Mouse (Mus musculus): ENCODE data around the gene Gm10521. TPM values are rescaled to one million over a fixed set of nuclear protein-coding genes. Genes with fewer than 3 reads are reported as not detected.
A peak's percentile ranks its signal among the peaks of the same experiment; 100 is the strongest.

The Gm10521 gene
- total RNA-seq, 1 experiment, result not detected

- no peak for DNase-seq (ENCODE audit: low read depth, low spot score)
- in situ Hi-C loops (cut with MboI; ENCODE audit: low sequenced_read_pairs in 2 of 2, unreplicated experiment in 2 of 2), result no loop called here
- Histone ChIP-seq H3K9ac (ENCODE audit: insufficient read depth, low read depth, low read length, poor library complexity, severe bottlenecking) (no peak overlapping the region), H3K4me3 (ENCODE audit: insufficient read depth in 1 of 2, low read depth in 1 of 2, low read length in 2 of 2, poor library complexity in 1 of 2, severe bottlenecking in 1 of 2) (no peak overlapping the region), H3K27ac (ENCODE audit: insufficient read depth, low read depth, low read length, poor library complexity, severe bottlenecking) (no peak overlapping the region), H3K4me1 (ENCODE audit: control insufficient read depth in 2 of 2, insufficient read depth in 2 of 2, low read length in 2 of 2, poor library complexity in 1 of 2) (no peaks in the 10 kb centered on the region), H3K9me3 (ENCODE audit: control insufficient read depth, insufficient read depth, low read depth, low read length) (no peaks in the 10 kb centered on the region), H3K36me3 (ENCODE audit: control insufficient read depth, insufficient read depth, low read length, poor library complexity, severe bottlenecking) (no peaks in the 10 kb centered on the region)
- TF ChIP-seq ZNF384 (IDR thresholded peaks at IDR 0.05; ENCODE audit: low read depth, low read length) (no peak), CHD2 (IDR thresholded peaks at IDR 0.05; ENCODE audit: low read depth, low read length) (no peak), HCFC1 (IDR thresholded peaks at IDR 0.05; ENCODE audit: borderline replicate concordance, insufficient read depth, low read length) (no peak), MAFK (IDR thresholded peaks at IDR 0.05; ENCODE audit: insufficient read depth, low read depth, low read length) (no peak), ZC3H11A (IDR thresholded peaks at IDR 0.05; ENCODE audit: borderline replicate concordance, low read depth, low read length) (no peak)
These were observed 43.8 kb downstream of the Gm10521 start for GRCm38 (mm10) chr1:171938952-171939948.

DNA sequence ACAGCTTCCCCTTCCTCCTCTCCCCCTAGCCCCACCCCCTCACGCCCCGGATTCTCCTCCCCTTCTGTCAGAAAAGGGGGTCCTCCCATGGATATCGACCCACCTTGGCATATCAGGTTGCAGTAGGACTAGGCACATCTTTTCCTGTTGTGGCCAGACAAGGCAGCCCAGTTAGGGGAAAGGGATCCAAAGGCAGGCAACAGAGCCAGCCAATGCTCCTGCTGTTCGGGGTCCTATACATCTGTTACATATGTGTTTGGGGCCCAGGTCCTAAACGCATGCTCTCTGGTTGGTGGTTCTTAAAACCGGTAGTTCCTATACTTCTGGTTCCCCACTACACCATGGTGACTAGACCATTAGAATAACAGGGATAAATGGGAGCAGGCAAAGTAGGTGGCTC lies 45.2 kb downstream of the Gm10521 start:
- TF ChIP-seq ZC3H11A (IDR thresholded peaks at IDR 0.05; ENCODE audit: borderline replicate concordance, low read depth, low read length), result no peak
- TF ChIP-seq MAFK (IDR thresholded peaks at IDR 0.05; ENCODE audit: insufficient read depth, low read depth, low read length), result no peak
- no peak for TF ChIP-seq HCFC1 (IDR thresholded peaks at IDR 0.05; ENCODE audit: borderline replicate concordance, insufficient read depth, low read length)
- no peak for TF ChIP-seq CHD2 (IDR thresholded peaks at IDR 0.05; ENCODE audit: low read depth, low read length)
- TF ChIP-seq ZNF384 (IDR thresholded peaks at IDR 0.05; ENCODE audit: low read depth, low read length), result no peak
- no peak for DNase-seq (ENCODE audit: low read depth, low spot score)
- H3K4me3 ChIP-seq (ENCODE audit: insufficient read depth in 1 of 2, low read depth in 1 of 2, low read length in 2 of 2, poor library complexity in 1 of 2, severe bottlenecking in 1 of 2), result no peak overlapping the region
- H3K4me1 ChIP-seq (ENCODE audit: control insufficient read depth in 2 of 2, insufficient read depth in 2 of 2, low read length in 2 of 2, poor library complexity in 1 of 2), result no peaks in the 10 kb centered on the region
- H3K9me3 ChIP-seq (ENCODE audit: control insufficient read depth, insufficient read depth, low read depth, low read length), result no peaks in the 10 kb centered on the region
- H3K36me3 ChIP-seq (ENCODE audit: control insufficient read depth, insufficient read depth, low read length, poor library complexity, severe bottlenecking), result no peaks in the 10 kb centered on the region
- no peak overlapping the region for H3K9ac ChIP-seq (ENCODE audit: insufficient read depth, low read depth, low read length, poor library complexity, severe bottlenecking)
- no peak overlapping the region for H3K27ac ChIP-seq (ENCODE audit: insufficient read depth, low read depth, low read length, poor library complexity, severe bottlenecking)
- in situ Hi-C loops (cut with MboI; ENCODE audit: low sequenced_read_pairs in 2 of 2, unreplicated experiment in 2 of 2), result no loop called here

- peak; percentile 33 for DNase-seq (ENCODE audit: low read depth, low spot score)
- Histone ChIP-seq H3K4me3 (ENCODE audit: insufficient read depth in 1 of 2, low read depth in 1 of 2, low read length in 2 of 2, poor library complexity in 1 of 2, severe bottlenecking in 1 of 2) (no peak overlapping the region), H3K36me3 (ENCODE audit: control insufficient read depth, insufficient read depth, low read length, poor library complexity, severe bottlenecking) (no peaks in the 10 kb centered on the region), H3K9ac (ENCODE audit: insufficient read depth, low read depth, low read length, poor library complexity, severe bottlenecking) (no peak overlapping the region), H3K9me3 (ENCODE audit: control insufficient read depth, insufficient read depth, low read depth, low read length) (no peaks in the 10 kb centered on the region), H3K4me1 (ENCODE audit: control insufficient read depth in 2 of 2, insufficient read depth in 2 of 2, low read length in 2 of 2, poor library complexity in 1 of 2) (peaks cover 4 to 7% of the 10 kb centered on the region in 2 experiments; a peak in 3 of 4 replicates), H3K27ac (ENCODE audit: insufficient read depth, low read depth, low read length, poor library complexity, severe bottlenecking) (no peak overlapping the region)
- TF ChIP-seq ZNF384 (IDR thresholded peaks at IDR 0.05; ENCODE audit: low read depth, low read length) (peak; percentile 46; the same call in 1 of the 2 replicates), HCFC1 (IDR thresholded peaks at IDR 0.05; ENCODE audit: borderline replicate concordance, insufficient read depth, low read length) (no peak), ZC3H11A (IDR thresholded peaks at IDR 0.05; ENCODE audit: borderline replicate concordance, low read depth, low read length) (no peak)
- in situ Hi-C loops (cut with MboI; ENCODE audit: low sequenced_read_pairs in 2 of 2, unreplicated experiment in 2 of 2), result no loop called here
These were observed 51.1 kb downstream of the Gm10521 start for GRCm38 (mm10) chr1:171946447-171946995.

Other genes starting within 250 kb of the Gm10521 start
- gene Slamf7, start 242.6 kb upstream of the Gm10521 start, total RNA-seq (2012; rRNA removed), result not detected in 2 replicates
- 0.22 TPM in 1 of 2 replicates, not detected in the other for gene Cd48, start 213.7 kb upstream of the Gm10521 start, total RNA-seq (2012; rRNA removed)
- 0.63 and 0.67 TPM in 2 replicates for gene Slamf1, start 128.5 kb upstream of the Gm10521 start, total RNA-seq (2012; rRNA removed)
- 0.09 TPM in 1 of 2 replicates, not detected in the other for gene Cd84, start 56.0 kb upstream of the Gm10521 start, total RNA-seq (2012; rRNA removed)
- gene Slamf6, start 21.9 kb downstream of the Gm10521 start, total RNA-seq (2012; rRNA removed), result 0.31 TPM in 1 of 2 replicates, not detected in the other
- gene Vangl2, start 132.8 kb downstream of the Gm10521 start, total RNA-seq (2012; rRNA removed), result 25.3 and 46.0 TPM in 2 replicates
- not detected in 2 replicates for gene Nhlh1, start 161.9 kb downstream of the Gm10521 start, total RNA-seq (2012; rRNA removed)
- gene Copa, start 186.9 kb downstream of the Gm10521 start, total RNA-seq (2012; rRNA removed), result 64.7 and 91.5 TPM in 2 replicates
- gene Ncstn, start 187.1 kb downstream of the Gm10521 start, total RNA-seq (2012; rRNA removed), result 40.5 and 59.6 TPM in 2 replicates
- gene Pex19, start 231.1 kb downstream of the Gm10521 start, total RNA-seq (2012; rRNA removed), result 81.7 and 97.8 TPM in 2 replicates

All from ES-E14 (cell line).